14 mouse cellular contexts compared by ENCODE assay signal in the genomic region with DNA sequence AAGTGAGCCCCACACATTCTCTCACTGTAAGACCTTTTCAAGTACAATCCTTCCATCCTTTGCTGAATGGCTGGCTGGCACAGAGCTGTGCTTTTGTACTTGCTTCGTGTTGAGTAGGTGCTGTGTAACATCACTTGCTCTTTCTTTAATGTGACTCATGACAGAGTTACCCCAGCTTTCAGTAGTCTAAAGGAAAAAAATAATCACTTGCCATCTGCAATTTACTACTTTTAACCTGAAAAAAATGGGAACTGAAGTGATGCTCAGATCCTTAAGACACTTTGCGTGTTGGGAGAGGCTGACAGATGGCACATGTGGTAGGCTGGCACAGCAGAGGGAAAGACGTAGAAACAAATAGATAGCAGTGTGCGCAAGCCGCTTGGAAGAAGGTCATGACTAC.
DNase-seq lines count a peak whose midpoint lies in the region; ATAC-seq lines count a peak whose summit lies in the region.
"Had no signal": no experiment of that assay in that cellular context is flagged by ENCODE, and none has a peak within 500 bp of the region (broad histone marks: within the 10 kb centered on the region; RNA-seq: fewer than 3 reads in every experiment).

No protein-coding gene starts in this region.

- no peak for DNase-seq in frontal cortex, postnatal 10 days (ENCODE audit: low spot score in 2 of 2)
- peak; percentile 40 for DNase-seq in cerebellum, adult 8-10 months
- DNase-seq in layer of hippocampus, adult 9-11 months: peak; percentile 62
- peak; percentile 44 to 76 for DNase-seq in right cerebral cortex, postnatal 10 days (ENCODE audit: low spot score in 2 of 2)
- no peak for DNase-seq in heart, postnatal 36 days
- DNase-seq in lung, adult 18-20 months: no peak
- no peak for DNase-seq in spleen, adult 12 weeks (ENCODE audit: low spot score)
- DNase-seq: B cell, adult 2 months; heart, adult 18-20 months; kidney, adult 11 months; kidney, postnatal 10 days; lung, postnatal 10 days had no signal

- intact Hi-C loops in heart, postnatal 36 days (cut with DNase I): no loop called here

- ATAC-seq in frontal cortex, adult (ENCODE audit: low TSS enrichment): peak; percentile 93
- ATAC-seq: liver, embryonic 12.5 days had no signal

Comparison
In these comparisons a context has a peak if more than half of its experiments do, and no peak if none do; other contexts are left out.
1. DNase-seq: peak in cerebellum, adult 8-10 months (single experiment), layer of hippocampus, adult 9-11 months (single experiment) and right cerebral cortex, postnatal 10 days (2 of 2); none in frontal cortex, postnatal 10 days (0 of 2), heart, postnatal 36 days (0 of 2), lung, adult 18-20 months (0 of 2) and spleen, adult 12 weeks (single experiment).